Mouse (Mus musculus) forebrain, embryonic 12.5 days (tissue): ENCODE measurements at regions not wholly inside any gene's neighbourhood (a gene's known extent, or its start where the extent isn't known, plus 50 kb on each side); places are given as distances from the start of the nearest gene placed in this dataset. TPM values are rescaled to one million over a fixed set of nuclear protein-coding genes. Genes with fewer than 3 reads are reported as not detected.

Experiments
- microRNA-seq: library from miRNA; unstranded; fragments of <30 nt; microRNA quantifications from one replicate; pipeline ENCODE4, GENCODE M21; 2017

Small RNA genes lying in the stretch of these regions (microRNA-seq; reads per million reads assigned to microRNA genes)
- gene Gm25978, result not detected
